Mouse (Mus musculus) kidney, postnatal 36 days (tissue): ENCODE measurements around the gene Rab4a.

Experiments
- DNase-seq, 2 experiments: peaks; one replicate each; pipeline ENCODE4 v3.0.0; 2021 to 2022; ENCODE audit warnings: mixed read lengths in 2 of 2

The Rab4a gene

DNA sequence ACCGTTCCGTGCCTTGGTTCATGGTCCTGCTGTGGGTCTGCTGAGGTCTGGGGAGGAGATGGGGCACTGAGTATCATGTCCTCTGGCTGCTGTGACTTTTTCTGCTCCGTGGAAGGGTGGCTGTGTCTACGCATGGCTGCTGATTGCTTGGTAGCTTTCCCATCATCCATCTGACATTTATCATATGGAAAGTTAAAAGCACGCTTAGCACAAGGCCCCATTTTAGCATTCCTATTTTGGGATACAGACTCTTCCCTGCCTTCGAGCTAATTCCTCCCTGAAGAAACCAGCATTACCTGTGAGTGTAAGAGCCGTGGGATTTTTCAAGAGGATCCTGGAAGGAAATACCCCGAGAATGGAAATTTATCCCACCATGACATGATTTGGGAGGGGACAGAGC, 11.2 kb downstream of the Rab4a start:
- no peak for DNase-seq

DNA sequence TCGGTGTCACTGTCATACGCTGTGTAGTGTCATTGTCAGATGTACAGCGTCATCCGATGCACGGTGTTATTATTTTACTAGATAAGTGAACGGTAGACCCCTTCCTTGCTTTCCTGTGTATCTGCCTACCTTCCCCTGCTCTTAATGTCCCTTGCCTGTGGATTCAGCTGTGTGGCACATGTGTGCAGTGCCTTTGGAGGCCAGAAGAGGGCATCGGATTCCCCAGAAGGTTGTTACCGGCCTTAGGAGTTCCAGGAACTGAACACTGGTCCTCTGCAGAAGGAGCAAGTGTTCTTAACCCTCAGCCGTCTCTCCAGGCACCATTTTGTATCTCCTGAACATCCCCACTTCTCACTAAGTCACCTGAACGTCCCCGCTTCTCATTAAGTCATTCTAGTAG, 12.0 kb downstream of the Rab4a start:
- no peak for DNase-seq

DNA sequence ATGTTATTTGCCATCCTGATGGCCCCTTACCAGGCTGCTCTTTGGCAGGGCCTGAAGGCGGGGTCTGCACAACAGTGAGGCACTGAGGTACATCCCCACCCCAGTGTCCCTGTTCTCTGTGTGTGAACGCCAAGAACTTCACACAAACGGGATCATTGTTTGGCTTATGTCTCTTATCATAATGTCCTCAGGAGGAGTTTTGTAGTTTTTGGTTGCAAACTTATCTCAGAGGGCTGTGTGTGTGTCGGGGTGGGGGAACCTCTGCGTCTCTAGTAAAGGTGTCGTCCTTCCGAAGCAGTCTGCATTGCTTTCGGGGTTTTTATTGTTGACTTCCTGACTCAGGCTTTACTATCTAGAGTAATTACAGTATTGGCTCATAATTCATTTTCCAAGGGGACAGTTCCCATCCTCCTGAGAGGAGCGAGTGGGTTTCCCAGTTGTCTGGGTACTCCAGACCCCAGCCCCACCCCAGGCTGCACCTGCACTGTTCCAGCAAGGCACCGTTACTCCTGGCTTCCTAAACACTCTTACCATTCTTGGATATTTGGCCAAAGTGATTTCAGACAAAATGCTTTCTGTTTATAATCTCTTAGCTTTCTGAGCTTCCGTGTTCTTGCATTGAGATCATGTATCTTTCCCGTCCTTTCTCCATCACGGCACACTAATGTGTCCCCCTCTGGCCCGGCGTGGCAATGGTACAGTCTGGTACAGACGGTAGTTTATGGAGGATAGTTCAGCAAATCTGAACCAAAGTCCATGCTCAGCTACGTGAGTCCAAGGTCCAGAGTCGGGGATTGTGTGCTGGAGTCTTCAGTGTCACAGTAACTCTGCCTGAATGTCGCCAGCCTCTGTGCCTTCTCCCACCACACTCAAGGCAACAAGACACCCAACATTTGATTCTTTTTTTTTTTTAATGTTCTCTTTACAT, 14.2 kb downstream of the Rab4a start:
- peak; percentile 69 to 75 for DNase-seq

DNA sequence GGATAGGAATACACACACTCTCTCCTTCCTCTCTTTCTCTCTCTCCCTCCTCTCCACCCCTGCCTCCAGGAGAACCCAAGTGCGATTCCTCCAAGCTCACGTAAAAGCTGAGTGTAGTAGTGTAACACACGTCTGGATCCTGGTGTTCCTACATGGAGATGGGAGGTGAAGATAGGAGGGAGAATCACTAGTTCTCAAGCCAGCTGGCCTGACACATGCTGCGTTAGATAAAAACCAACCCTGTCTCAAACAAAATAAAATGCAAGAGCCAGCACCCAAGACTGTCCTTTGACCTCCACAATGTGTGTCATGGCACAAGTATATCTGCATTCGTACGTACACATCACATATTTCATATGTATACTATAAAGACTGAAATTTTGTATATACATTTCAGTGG, 15.0 kb downstream of the Rab4a start:
- no peak for DNase-seq

DNA sequence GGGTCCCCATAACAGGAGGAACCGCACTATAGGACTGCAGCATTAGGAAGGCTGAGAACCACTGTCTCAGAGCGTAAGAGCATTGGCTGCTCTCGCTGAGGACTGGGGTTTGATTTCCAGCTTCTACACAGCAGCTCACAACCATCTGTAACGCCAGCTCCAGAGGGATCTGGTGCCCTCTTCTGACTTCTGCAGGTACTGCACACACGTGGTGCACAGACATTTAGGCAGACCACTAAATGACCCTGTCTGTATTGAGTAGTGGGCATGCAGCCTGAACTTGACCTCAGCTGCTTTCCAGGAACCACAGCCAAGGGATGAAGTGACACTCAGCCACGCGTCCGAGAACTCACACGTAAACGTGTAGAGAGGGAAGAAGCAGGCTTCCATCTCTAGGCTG, 17.3 kb downstream of the Rab4a start:
- no peak for DNase-seq

DNA sequence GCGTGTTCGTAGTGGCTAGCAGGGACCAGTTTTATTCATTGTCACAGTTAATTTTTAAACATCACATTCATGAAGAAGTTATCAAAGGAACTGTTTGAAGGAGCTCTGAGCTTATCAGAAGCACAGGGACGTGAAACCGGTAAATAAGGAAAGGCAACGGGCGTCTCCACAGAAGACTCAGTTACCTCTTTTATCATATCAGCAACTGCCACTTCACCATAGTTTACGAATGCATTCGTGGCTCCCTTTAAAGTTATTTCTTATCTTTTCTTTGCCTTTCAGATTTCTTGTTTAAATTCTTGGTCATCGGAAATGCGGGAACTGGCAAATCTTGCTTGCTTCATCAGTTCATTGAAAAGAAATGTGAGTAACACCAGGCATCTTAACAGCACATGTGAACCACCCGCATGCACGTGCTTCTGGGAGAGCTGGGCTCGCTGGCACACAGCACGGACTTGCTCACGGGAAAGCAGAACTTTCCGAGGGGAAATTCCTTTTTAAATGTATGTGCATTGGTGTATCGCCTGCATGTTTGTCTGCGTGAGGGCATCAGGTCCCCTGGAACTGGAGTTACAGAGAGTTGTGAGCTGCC, 17.8 kb downstream of the Rab4a start:
- DNase-seq: no peak

DNA sequence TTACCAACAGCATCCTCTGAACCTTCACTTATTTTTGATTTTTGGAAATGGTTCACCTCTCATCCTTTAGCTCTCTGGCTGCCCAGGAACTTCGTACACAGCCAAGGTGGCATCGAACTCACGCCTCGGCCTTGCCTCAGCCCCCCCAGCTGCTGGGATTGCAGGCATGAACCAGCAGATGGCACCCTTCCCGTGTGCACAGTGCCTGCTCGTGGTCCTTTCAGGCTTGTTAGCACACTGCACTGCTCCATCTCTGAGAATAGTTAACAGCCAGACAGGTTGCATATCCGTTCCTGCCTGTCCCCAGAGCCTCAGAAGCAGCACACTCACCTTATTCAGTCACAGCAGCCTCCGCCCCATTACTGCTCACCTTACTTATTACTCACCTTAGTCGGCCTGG, 20.2 kb downstream of the Rab4a start:
- DNase-seq: no peak

DNA sequence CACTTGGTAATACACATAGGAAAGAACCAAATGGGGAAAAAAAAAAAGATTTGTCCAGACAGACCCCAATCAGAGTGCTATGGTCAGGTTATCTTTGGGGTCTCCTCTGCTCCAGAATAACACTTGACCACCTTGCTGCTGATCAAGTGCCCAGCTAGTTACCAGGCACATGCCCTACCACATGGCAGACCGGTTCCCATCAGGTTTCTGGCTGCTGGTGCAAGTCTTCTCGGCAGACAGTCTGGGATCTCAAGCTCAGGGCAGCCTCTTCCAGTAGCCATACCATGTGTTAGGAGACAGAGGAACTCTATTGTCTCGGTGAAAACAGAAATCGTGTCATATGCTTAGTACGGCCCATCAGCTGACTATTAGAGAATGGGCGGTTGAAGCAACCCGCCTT, 21.0 kb downstream of the Rab4a start:
- DNase-seq: no peak

DNA sequence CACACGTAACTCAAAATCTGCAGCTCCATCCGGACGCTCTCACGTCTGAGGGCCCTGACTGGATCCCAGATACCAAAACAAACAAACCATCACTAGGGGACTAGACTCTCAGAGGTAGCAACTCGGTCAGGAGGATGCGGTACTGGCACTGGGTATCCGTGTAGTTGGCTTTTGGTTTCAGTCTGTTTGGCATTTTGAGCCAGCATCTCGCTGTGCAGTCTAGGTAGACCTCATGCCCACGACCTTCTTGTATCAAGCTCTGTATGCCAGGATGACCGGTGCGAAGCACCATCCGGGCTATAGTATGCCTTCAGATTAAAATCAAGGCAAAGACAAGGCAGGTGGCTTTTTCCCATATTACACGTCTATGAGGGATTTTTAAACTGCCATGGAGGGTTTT, 21.7 kb downstream of the Rab4a start:
- DNase-seq: no peak

DNA sequence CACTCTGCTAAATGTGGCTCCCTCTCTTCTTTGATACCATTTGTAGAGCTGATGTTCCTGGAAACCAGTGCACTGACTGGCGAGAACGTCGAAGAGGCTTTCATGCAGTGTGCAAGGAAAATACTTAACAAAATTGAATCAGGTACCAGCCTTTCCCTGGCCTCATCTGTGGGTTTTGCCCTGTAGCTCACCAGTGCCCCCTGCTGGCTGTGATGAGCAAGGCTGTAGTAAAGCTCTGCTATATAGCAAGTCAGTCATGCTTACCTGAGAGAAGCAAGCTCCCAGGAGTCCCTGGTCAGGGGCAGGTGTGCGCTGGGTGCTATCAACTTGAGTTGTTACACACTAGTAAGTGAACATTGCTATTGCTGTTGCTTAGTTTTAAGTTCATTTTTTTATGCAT, 27.0 kb downstream of the Rab4a start:
- DNase-seq: peak; percentile 57 to 90

DNA sequence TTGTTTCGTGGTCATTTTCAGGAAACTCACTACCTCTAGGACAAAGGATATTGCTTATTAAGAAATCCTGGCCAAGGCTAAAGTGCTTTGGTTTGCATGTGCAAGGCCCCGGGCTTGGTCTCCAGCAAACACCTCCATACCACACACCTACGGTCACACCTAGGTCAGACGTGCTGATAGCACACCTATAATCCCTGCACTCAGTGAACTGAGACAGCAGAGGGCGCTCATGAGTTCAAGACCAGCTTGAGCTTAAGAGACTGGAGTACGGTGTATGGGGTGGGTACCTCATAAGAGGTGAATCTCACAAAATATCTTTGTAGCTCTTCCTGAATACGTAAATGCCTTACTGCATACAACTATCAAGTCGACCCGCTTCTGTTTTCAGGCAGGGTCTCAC, 29.7 kb downstream of the Rab4a start:
- peak; percentile 46 to 85 for DNase-seq

DNA sequence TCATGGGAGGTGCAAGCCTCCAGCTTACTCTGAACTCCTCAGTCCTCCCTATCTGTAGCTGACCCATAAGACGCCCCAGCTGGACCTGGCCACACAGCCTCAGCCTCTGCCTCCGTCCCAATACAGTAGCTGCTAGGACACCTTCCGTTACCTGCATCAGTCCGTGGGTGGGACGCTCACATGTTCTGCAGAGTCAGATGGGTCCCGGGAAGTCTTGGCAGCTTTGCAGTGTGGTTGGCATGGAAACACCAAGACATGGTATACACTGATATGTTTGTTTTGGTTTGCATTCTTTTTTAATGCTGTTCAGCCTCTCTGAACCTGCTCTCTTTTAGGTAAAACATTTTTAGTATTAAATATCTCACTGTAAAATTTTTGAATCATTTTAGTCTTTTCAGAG, 30.6 kb downstream of the Rab4a start:
- no peak for DNase-seq

DNA sequence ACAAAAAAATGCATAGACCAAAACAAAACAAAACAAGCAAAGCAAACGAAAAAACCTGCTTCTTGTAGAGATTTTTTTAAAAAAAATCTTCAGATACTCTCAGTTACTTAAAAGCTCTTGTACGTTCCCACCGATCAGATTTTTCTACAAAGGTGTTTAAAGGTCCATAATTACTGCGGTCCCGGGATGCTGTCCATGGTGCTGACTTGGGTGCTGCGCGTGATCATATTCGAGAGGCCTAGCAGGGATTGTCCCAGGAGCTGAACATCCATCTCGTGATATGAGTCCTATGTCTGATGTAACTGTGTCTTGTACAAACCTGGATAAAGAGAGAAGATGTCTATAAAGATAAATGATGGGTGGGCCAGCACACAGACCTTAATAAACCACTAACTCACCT, 32.7 kb downstream of the Rab4a start:
- peak in 1 of 2 experiments; percentile 58 for DNase-seq

DNA sequence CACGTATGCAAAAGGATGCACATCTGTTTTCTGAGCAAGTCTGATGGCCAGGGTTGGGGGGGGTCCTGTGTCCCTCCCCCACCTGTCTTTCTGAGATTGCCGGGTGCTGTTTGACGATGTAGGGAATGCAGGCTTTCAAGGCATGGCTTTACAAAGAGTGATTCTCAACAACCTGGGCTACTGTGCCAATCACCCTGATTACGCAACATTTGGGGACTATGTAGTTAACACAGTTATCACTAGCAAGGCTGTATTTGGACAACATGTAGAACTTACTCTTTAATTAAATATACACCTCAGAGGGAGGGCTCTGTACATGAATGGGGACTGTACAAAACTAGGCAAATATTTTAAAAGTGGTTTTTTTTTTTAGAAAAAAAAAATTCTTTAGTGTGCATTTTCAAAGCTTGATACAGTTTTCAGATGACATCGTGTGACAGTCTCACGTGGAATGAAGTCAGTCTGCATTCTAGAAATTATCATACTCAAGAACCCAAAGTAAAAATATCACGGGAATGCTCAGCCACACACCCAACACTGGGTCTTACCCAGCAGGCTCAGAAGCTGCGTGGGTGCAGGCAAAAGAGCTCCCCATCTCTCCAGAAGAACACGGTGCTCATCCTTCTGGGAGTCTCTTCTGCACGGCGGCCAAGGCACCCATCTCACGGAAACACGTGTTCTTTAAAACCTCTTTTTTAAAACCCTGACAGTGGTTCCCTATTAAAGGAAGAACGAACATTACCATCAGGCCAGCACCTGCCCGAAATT, 35.0 kb downstream of the Rab4a start:
- no peak for DNase-seq

DNA sequence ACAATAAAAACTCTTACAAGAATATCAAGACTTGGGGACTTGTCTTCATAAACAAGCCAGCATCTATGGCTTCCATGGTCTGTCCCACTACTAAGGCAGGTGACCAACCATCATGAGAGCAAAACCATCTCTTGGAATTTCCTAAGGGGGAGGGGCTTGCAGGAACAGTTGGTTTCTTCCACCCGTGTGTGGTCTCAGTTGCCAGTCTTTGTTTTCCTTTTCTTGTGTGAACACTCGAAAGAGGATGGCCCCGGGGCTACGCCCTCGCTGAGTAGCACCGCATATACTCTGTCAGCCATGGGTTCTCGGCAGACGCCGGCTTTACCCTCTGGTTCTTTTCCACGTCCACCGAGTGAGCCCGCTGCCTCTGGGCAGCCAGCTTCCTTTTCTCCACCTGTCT, 36.3 kb downstream of the Rab4a start:
- DNase-seq: no peak

DNA sequence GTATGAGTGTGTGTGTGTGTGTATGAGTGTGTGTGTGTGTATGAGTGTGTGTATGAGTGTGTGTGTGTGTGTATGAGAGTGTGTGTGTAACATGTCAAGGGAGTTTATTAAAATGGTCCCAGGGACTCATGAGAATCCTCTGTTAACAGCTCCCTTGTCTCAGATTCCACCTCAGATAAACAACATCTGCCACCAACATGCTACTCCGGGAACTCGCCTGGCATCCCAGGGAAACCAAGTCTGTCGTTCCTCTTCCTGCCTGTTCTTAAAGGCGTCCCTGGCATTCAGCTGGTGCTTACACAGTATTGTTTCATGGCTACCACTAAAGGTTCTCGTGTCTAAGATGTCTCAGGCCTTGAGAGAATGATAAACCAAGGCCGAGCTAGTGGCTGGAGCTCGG, 38.6 kb downstream of the Rab4a start:
- DNase-seq: no peak

DNA sequence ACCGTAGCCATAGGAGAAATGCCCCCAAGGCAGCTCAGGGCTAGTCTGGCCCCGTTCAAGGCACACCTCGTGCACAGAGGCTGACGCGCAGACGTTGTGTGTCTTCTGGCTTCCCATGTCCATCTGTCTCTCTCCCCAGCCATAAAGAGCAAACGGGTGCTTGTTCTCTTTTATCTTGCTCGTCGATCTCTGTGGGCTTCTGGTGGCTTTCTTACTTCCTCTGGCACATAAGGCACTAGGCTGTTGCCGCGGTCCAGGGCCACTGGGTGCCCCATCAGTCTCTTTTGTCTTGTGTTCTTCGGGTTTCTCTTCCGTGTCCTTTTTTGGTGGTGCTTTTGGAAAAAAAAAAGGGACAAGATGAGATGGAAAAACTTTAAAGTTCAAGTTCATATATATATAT, 39.3 kb downstream of the Rab4a start:
- DNase-seq: no peak

DNA sequence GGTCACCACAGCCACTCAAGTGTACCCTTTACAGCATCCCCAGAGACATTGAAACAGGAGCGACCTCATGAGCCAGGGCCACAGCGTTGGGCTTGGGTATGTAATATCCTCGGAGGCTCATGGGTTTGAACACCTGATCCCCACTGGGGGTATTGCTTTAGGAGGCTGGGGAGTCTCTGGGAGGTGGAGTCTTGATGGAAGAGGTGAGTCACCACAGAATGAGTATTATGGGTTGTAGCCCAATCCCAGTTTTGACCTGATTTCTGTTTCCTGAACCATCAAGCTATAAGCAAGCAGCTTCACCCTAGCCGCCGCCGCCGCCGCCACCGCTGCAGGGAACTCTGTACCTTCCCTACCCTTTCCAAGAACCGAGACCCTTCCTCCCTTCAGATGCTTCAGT, 40.2 kb downstream of the Rab4a start:
- no peak for DNase-seq

DNA sequence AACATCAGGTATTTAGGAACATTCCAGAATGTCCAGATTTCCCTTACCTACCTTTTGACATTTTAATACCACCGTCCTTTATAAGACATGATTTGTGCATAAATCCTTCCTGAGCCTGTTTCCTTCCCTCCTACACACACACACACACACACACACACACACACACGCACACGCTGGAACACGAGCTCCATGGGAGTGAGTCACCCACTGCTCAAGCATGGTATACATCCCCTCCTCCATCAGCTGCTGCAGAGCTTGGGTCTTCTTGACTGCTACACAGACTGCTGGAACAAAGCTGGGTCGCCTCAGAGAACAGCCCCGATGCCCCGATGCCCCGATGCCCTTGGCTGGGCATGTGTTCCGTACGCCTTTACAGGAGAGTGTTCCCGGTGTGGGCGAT, 40.7 kb downstream of the Rab4a start:
- DNase-seq: no peak

DNA sequence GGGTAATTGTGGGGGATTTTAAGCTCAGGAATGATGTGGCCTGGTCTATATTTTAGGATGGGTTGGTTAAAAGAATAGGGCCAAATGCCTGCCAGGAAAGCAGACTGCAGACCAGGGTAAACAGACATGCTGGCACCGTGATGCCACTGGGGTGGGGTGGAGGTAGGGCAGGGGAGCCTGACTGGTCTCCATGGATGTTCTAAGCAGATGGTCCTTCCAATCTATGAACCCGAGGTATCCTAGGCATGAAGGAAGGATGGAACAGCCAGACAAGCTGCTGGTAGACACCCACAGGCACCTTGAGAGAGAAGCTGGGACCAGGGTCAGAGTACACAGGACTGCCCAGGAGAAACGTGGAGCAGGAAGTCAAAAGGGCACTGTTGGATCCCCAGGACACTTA, 41.8 kb downstream of the Rab4a start:
- DNase-seq: peak in 1 of 2 experiments; percentile 27

DNA sequence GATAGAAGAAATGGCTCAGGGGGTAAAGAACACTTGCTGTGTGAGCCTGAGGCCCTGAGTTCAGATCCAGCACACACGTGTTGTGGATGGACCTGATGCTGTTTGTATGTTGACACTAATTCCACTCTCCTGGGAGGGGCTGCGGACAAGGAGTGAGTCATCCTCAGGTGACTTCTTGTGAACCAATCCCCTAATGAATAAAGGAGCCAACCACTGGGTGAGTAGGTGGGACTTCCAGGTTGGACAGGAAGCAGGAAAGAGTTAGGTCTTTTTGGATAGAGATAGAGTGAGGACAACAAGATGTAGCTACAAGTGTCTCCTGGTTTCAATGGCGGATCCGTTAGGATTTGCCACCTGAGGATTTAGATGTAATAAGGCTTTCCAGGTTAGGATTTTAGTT, 43.6 kb downstream of the Rab4a start:
- DNase-seq: no peak

DNA sequence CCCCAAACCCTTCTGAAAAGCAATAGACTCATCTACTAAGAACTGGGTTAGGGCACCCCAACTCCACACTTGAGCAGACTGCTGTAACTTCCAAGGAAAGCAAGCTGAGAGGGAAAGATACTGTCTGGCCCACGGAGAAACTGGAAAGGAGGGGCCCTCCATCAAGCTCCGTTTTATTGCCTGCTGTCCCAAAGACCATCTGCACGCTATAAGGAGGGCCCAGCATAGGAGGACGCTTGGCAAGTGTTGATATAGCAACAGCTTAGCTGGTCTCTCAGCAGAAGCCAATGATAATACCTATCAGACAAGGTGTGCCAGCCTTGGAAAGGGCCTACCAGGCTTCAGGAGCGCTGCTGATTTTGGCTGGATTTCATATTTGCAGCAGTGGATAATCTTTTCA, 45.8 kb downstream of the Rab4a start:
- no peak for DNase-seq

DNA sequence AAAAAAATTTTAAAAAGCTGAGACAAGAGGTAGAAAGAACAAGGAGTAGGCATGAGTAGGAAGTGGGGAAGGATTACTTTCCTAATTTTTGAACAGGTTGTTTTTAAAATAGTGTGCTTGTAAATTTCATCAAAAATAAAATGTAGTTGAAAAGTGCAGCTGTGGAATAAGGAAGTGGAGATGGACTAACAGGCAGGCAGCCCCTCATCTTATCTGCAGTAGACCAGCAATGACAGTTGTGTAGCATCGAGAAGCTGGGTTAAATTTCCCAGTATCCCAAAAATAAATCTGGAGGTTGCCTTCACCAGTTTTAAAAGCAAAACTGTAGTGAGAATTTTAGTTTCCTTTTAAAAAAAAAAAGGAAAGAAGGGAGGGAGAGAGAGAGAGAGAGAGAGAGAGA, 48.5 kb downstream of the Rab4a start:
- no peak for DNase-seq
